Mouse (Mus musculus): ENCODE data around the gene Thbs2. TPM values are rescaled to one million over a fixed set of nuclear protein-coding genes. Genes with fewer than 3 reads are reported as not detected.

Thbs2 gene
- total RNA-seq, 2 experiments from 2014 or later = 4.6 to 4.8 TPM

DNA sequence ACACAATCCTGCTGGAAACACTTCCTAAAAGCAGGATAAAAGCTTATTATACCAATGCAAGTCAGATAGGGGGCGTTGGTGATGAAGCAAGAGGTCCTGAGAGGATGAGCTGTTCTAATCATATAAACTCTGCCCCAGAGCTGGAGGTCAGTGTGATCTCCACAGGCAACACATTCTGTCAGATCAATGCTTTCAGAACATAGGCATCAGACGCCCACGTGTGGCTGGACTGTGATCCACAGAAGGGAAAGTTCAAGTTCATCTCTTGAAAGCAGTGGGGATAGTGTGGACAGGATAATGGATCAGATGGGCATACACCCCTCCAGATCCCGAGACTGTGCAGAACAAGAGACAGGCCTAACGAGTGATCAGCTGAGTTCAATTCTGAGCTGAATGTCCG is 4.2 kb upstream of the Thbs2 start:
- no peak for DNase-seq (ENCODE audit: low spot score in 2 of 2)
- intact Hi-C loops (cut with DNase I) = loop anchor here (10.0 kb wide), 1 partner anchor 427 kb away; no protein-coding TSS in a partner anchor

DNA sequence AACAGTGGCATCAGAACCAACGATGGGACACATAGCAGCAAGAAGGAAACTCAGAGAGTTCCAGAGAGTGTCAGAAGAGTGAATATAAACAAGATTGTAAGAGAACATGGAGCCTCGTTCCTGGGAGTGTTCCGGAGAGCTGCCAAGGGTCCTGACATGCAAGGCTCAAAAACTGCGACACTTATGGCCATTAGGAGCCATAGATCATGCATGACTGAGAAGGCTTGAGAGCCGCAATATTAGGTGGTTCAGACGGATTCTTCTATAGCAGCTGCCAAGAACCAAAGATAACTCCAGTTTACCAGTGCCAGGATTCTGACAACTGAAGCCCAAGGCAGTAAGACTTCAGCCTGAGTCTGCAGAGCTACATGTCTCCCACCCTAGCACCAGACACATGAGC is 3.1 kb upstream of the Thbs2 start:
- no peak for DNase-seq (ENCODE audit: low spot score in 2 of 2)
- intact Hi-C loops (cut with DNase I) = loop anchor here (10.0 kb wide), 1 partner anchor 428 kb away; no protein-coding TSS in a partner anchor

DNA sequence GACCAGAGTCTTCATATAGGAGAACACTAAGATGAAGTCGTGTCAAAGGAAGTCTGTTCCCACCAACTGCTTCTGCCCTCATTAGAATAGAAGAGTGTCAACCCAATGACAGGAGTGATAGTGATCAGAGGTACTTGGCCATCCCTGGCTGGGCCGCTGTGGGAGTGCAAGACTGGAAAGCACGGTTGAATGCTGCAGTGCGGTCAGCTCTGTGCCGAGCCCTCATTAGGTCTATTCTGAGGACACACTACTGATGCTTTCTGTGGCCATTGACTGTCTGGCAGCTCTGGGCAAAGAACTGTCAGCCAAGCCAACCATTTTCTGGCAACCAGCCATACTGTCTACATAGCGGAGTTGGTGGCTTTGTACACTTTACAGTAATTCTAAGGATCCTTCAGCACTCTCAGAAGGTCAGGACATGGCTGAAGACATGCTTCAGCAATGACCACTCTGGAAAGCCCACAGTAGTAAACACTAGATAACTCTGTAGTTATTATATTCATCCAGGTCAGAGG is 2.3 kb upstream of the Thbs2 start:
- no peak for DNase-seq (ENCODE audit: low spot score in 2 of 2)
- intact Hi-C loops (cut with DNase I) = loop anchor here (10.0 kb wide), 1 partner anchor 428 kb away; no protein-coding TSS in a partner anchor

DNA sequence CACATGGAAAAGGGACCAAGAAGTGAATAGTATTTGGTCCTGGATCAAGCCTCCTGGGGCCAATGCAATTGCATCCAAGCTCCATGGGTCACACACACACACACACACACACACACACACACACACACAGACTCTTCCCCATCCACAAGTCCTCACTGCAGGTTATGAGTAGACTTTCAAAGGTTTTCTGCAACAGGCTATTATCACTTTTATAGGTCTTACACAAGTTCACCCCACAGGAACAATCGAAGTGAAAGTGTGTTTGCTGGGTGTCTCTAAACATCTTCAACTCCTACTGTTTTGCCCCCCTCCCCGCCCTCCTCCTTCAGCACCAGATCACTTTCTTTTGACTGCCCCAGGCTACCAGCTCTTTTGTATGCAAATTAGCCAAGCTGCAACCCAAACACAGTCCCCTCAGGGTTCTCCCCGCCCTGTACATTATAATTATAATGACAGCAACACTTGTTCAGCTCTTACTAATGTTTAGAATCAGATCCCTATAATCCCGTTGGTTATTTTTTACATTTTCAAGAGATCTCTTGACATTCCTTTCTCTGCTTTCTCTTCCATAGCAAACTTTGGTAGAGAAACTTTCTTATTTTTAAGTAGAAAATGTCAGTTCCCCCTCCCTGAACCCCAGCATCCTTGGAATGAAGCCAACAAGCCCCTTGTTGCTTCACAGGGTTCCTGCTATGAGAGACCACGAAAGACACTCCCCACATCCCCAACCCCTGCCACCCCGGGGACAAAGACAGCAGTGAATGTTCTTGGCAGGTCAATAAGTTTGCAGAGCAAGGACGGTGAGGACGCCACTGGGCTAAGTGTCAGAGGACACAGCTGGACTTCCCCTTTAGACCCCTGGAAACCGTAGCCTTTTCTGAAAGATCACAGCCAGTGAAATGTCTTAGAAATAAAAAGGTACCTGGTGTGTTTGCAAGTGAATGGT is 714 bp downstream of the Thbs2 start:
- intact Hi-C loops (cut with DNase I) = loop anchor here (10.0 kb wide), 1 partner anchor 431 kb away; no protein-coding TSS in a partner anchor
- DNase-seq (ENCODE audit: low spot score in 2 of 2) = no peak

DNA sequence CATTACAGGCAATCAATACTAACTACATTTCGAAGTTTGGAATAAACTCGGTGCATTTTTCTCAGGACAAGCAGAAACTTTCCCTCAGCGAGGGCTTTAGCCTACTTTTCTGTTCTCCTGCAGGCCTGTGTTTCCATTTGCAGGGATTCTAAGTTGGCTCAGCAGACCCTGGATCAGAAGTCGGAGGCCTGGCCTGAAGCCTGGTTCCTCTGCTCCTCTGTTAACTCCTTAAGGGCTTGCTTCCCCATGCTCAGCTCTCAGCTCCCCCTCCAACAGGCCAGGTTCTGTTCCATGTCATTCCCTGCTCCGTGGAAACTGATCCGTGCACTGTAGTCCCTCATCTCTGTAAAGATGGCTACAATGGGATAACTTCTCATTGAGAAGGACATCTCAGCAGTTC is 2.1 kb downstream of the Thbs2 start:
- DNase-seq (ENCODE audit: low spot score in 2 of 2) = no peak
- intact Hi-C loops (cut with DNase I) = loop anchor here (10.0 kb wide), 1 partner anchor 433 kb away; no protein-coding TSS in a partner anchor

DNA sequence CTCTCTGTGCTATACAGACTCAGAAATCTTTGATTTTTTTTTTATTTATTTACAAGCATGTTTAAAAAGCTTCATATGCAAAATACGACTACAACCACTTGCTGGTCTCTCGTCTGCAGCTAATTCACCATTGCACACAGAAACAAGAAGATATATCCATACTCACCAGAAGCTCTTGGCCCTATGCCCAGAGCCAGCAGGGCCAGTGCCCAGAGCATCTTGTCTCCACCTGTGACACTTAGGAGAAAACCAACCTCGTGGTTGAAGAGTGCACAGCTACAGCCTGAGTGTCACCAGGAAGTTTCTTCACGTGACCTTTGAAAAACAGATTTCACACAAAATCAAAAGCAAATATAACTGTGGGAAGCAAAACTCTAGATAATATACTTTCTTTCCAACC is 2.8 kb downstream of the Thbs2 start:
- intact Hi-C loops (cut with DNase I) = loop anchor here (10.0 kb wide), 1 partner anchor 434 kb away; no protein-coding TSS in a partner anchor
- DNase-seq (ENCODE audit: low spot score in 2 of 2) = no peak

DNA sequence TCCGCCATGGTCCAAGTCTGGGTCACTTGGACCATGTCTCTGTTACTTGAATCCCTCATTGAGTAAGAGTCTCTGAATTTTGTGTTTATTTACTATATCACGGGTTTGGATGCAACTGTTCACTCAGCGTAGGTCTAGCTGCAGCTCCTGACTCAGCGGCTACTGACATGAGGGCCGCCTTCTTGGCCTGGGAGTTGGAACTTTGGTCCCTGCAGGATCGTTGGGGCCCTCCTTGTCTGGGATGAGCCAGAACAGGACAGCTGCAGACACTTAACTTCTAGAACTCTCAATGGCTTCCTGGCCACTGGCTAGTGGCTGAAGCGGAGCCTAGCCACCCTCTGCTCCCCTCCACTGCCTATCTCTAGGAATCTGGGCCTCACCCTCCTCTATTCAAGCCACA is 11.2 kb downstream of the Thbs2 start:
- no peak for DNase-seq (ENCODE audit: low spot score in 2 of 2)
- intact Hi-C loops (cut with DNase I) = no loop called here

DNA sequence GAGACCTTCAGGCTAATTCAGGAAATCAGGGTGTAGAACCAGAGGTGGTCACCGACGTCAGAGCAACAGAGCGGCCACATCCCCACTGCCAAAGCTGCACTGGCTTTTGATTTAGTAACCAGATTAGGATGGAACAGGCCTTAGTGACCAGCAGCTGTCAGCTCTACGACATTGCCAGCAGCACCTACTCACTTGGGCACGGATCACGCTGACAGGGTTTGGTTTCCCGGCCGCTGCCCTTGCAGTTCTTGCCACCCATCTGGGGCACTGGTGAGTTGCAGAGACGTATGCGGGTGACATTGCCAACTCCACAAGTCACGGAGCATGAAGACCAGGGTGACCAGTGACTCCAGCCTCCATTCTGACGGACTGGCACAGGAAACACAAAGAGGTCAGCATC is 13.0 kb downstream of the Thbs2 start:
- intact Hi-C loops (cut with DNase I) = no loop called here
- no peak for DNase-seq (ENCODE audit: low spot score in 2 of 2)

DNA sequence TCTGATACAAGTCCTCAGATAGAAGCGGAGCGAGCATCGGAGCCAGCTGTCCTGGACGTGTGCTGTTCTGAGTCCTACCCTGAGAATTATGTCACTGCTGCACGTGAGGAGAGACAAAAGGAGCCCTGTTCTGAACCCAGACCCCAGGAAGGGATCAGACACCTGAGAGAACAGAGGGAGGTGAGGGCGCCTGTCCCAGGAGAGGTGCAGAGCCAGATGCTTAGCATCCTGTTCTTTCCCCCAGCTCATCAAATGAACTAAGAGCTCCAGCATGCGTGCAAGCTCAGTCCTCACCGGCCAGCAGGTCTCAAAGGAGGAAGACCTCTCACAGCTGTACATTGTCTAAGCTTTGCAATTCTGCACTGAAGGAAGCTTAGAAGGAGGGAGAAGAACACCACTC is 16.8 kb downstream of the Thbs2 start:
- intact Hi-C loops (cut with DNase I) = no loop called here
- DNase-seq (ENCODE audit: low spot score in 2 of 2) = no peak

DNA sequence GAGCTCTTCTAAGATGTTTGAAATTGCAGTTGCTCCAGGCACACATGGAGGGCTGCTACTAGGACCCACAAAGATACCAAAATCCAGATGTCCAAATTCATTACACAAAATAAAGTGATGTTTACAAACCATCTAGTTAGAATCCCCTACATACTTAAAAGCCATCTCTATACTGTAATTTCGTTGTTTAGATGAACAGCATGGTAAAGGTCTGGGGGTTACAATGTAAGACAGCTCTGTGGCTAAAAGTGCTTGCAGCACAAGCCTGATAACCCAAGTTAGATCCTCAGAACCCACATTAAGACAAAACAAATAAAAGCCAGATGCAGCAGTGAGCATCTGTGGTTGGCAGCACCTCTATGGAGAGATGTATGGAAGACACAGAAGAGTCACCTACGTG is 18.5 kb downstream of the Thbs2 start:
- intact Hi-C loops (cut with DNase I) = no loop called here
- no peak for DNase-seq (ENCODE audit: low spot score in 2 of 2)

DNA sequence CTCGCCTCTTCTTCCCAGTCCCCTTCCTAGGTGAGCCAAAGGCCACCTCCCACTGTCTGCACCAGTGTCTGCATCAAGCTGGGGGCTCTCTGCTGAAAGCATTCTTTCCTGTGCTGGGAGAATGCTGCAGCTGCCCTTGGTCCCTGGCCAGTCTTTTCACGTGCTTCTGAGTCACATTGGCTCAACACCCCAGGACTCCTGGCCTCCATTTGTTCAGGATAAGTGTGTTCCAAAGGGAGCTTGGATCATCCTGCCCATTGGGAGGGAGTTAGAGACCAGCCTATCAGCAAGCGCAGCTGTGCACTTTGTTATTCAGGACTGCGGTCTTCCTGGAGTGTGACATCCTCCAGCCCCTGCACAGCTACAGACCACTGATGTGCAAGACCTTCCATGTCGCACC is 21.6 kb downstream of the Thbs2 start:
- intact Hi-C loops (cut with DNase I) = no loop called here
- DNase-seq (ENCODE audit: low spot score in 2 of 2) = no peak

DNA sequence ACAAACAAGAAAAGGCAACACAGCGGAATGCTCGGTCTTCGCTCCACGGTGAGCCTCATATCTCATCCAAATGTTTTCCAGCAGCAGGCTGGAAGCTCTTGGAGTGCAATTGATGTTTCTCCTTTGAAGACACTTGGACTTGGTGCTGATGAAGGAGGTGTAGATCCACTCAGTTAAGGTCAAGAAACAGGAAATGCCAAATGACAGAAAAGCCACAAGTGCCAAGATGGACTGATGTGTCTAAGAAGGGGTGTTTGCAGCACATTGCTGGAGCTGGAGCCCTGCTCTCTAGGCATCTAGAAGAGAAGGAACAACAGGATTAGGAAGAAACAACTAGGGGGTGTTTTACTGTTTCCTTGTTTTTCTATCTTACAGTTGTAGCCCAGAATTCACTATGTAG is 26.8 kb downstream of the Thbs2 start:
- intact Hi-C loops (cut with DNase I) = no loop called here
- no peak for DNase-seq (ENCODE audit: low spot score in 2 of 2)

DNA sequence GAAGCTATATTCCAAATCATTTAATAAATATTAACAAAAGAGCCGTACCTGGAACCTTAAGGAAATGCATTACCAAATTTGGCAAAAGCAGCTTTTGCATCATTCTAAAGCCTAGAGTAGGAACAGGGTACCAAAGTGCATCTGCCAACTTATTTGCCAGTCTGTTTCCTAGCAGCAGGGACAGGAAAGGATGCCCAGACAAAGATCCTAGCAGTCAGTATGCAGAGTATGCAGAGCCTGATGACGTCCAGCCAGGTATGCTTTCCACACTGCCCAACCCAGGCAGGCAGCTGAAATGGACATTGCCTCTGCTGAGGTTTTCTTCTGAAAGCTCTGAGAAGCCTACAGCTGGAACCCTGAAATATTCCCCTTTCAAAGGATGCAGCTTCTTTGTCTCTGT is 27.6 kb downstream of the Thbs2 start:
- intact Hi-C loops (cut with DNase I) = no loop called here
- no peak for DNase-seq (ENCODE audit: low spot score in 2 of 2)

DNA sequence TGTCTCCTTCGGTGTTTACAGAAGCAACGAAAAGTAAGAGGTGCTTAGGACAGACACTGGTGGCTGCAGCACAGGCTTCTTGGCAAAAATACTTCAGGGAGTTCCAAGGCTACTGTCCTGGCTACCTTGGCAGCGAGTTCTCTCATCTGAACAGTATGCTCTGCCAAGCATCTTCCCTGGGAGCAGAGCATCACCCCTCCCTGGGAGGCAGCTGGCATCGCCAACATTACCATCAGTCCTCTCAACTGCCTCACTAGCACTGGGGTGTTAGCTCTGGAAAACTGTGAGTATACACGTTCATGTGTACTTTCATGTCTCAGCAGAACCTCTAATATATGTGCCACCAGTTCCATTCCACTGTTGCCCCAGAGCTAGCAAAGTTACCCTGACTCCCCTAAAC is 30.7 kb downstream of the Thbs2 start:
- intact Hi-C loops (cut with DNase I) = no loop called here
- DNase-seq (ENCODE audit: low spot score in 2 of 2) = no peak

DNA sequence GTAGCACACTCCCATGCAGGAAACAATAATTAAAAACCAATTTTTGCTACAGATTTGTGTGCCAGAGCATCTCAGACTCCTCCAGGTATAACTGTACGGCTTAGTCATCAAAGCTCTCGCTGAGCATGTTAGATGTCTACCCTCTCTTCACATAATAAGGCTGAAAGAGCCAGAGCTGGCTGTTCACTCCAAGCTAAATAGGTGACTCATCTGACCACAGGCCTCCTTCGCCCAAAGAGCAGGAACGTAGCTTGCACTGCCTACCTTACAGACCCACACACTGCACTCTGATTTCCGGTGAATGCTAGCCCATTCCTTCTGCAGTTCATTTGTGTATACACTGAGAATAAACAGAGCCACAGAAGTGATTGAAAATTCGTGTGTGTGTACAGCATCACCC is 31.6 kb downstream of the Thbs2 start:
- no peak for DNase-seq (ENCODE audit: low spot score in 2 of 2)
- intact Hi-C loops (cut with DNase I) = no loop called here

DNA sequence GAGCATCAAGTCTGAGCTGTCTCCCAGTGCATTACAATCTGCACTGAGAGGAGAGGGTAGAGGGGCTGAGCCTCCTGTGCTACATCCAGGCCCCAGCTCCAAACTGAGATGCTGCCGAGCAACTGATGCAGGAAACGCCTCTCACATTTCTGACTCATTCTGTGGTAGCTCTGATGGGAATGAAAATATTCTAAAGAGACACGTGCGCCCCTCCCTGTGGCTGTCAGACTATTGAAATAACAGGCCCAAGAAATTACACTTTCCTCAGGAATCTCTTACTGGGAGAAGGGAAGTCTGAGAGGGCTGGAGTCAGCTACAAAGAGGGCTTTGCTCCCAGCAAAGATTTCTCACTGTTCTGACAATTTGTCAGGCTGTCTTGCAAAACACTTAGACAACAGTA is 34.3 kb downstream of the Thbs2 start:
- peak in 1 of 2 experiments; percentile 19 for DNase-seq (ENCODE audit: low spot score in 2 of 2)
- intact Hi-C loops (cut with DNase I) = no loop called here

DNA sequence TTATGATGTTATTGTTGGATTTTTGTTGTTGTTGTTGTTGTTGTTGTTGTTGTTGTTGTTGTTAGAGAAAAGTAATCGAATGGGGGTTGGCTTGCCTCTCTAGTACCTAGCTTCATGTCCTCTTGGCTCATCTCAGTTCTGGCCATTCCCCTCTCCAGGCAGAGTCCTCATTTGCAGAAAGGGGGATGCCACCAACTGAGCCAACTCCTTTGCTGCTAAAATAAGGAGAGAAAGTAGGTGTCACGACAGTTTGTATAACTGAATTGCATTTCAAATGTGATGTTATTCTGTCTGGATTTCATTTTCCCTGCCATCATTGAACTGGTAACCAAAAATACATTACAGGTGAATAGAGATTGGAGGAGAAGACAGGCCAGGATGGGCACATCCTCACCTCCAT is 35.9 kb downstream of the Thbs2 start:
- intact Hi-C loops (cut with DNase I) = no loop called here
- no peak for DNase-seq (ENCODE audit: low spot score in 2 of 2)

DNA sequence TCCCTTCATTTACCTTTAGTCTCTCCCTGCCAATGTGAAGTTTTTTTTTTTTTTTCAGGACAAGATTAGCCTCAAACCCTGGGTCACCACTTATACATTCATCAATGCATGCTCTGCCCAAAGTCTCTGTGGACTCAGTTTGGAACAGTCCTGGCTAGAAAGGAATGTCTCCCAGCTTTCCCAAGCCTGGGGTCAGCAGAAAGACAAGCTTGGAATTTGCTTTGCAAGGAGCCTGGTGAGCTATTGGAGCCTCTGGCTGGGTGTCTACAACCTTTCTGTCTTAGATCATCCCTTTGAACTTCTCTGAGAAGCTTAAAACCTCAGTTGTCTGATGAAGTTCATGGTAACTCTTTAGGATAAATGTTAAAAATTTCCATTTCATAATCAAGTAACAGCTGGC is 36.9 kb downstream of the Thbs2 start:
- DNase-seq (ENCODE audit: low spot score in 2 of 2) = no peak
- intact Hi-C loops (cut with DNase I) = no loop called here

DNA sequence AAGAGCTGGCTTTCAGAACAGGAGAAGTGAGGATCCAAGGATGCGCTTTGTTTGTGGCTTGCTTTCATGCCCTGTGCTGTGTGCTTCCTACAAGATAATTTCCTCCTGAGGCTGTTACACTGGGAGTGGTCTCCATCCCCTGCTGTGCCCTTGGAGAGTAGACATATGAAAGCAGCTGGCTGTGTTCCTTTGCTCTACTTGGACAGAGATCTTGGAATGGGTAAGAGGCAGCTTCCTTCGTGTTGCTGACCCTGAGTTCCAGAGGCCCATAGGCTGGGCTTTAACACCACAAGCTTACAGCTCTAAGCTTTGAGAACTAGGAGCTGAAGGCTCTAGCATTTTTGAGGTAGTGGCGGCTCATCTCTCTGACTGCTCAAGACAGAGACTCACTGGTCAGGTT is 39.1 kb downstream of the Thbs2 start:
- intact Hi-C loops (cut with DNase I) = no loop called here
- no peak for DNase-seq (ENCODE audit: low spot score in 2 of 2)

DNA sequence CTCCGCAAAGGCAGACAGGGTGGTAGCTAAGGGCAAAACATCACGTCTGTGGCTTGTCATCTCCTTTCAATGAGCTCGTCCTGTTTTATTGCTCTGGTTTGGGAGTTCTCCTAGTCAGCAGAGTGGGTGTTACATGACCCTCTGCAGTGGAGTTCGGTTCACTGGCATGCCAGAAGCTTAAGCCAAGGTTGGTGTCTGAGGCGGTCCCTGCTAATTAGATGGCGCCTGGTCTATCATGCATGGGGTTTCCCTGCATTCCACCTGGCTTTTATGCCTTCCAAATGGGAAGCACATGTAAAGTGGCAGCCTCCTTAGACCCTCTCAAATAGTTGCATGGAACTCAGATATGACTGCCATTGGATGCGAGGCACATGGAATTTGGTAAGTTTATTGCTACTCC is 42.0 kb downstream of the Thbs2 start:
- intact Hi-C loops (cut with DNase I) = no loop called here
- no peak for DNase-seq (ENCODE audit: low spot score in 2 of 2)

DNA sequence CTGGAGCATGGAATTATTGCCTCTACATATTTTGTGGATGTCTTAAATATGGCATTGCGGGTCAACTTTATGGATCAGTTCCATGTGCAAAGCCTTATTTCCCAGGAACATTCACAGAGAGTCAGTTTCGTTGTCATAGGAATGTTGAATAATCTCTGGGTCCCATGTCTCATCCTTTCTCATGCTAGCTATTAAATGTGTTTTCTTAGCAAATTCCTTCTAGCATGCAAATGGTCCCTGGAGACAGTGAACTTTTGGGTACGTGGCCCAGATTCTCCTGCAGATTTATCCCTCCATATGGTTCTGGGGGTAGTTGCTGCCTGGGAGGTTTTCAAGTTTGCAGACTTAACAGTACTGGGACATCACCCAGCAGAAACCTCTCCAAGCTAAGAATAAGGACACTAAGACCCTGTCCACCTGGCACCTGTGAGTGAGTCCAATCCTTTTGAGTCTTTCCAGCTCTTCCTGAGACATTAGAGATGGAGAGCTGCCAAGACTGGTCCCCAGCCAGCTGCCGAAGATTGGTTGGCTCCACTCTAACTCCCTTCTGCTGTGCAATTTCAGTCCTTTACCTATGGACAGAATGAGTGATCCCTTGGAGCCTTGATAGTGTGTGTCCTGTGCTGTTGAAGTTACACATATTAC is 45.9 kb downstream of the Thbs2 start:
- intact Hi-C loops (cut with DNase I) = no loop called here
- DNase-seq (ENCODE audit: low spot score in 2 of 2) = peak; percentile 15 to 35

All from left cerebral cortex, postnatal 36 days (tissue).